Mouse (Mus musculus) lung, postnatal 0 days (tissue): ENCODE measurements around the gene Tnnc2.

Source experiments
- CTCF ChIP-seq: IDR thresholded peaks from 2 replicates; pipeline ENCODE4 v1.5.1; 2016; ENCODE audit warnings: antibody characterized with exemption, mild to moderate bottlenecking
- EP300 ChIP-seq: IDR thresholded peaks from 2 replicates; pipeline ENCODE4 v1.6.1; 2016; ENCODE audit warnings: antibody characterized with exemption, mild to moderate bottlenecking, control low read depth

GRCm38 (mm10) chr2:164761971-164762370 is 17.8 kb downstream of the Tnnc2 start:
- TF ChIP-seq CTCF, result no peak
- TF ChIP-seq EP300, result no peak
